8 mouse cellular contexts compared by ENCODE assay signal in the genomic region with DNA sequence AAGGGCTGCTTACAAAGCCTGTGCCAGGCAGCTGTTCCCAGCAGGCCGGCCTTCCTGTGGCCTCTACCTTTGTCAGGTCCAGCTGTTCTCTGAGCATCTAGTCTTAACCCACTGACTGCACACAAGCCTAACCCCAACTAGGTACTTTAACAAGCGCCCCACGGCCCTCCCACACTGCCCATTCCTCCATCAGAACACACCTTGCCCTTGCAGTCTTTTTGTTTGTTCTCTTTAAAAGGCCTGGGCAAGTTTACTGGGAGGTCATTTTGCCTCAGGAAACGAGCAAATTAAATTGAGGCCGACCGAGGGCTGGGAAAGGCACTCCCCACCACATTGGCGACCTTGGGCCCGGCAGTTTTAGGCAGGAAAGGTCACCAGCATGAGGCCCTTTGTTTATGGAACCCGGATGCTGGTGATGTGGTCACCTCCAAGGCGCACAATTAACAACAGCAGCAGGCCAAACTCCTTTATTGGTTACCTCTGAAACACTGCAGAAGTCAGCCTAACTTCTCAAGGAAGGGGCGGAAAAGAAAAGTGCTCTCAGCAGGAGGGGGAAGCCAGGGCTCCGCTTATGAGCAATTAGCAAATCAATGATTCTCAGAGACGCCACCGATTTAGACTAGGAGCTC. TPM values are rescaled to one million over a fixed set of nuclear protein-coding genes. Genes with fewer than 3 reads are reported as not detected.
DNase-seq lines count a peak whose midpoint lies in the region; ATAC-seq and TF ChIP-seq lines count a peak whose summit lies in the region.

No protein-coding gene starts in this region.

- no peak for TF ChIP-seq CTCF in midbrain, postnatal 0 days (IDR thresholded peaks at IDR 0.05)

- H3K9ac ChIP-seq in midbrain, postnatal 0 days (replicated peaks; ENCODE audit: low read length, poor library complexity, severe bottlenecking) = no peak overlapping the region
- peak overlapping the region; percentile 28; the same call in 1 of the 2 replicates for H3K9ac ChIP-seq in stomach, embryonic 16.5 days (ENCODE audit: low read length)

- peak overlapping the region; percentile 32 for H3K4me3 ChIP-seq in midbrain, embryonic 10.5 days
- no peak overlapping the region for H3K4me3 ChIP-seq in midbrain, postnatal 0 days (ENCODE audit: low read depth, low read length)
- no peak overlapping the region for H3K4me3 ChIP-seq in stomach, embryonic 16.5 days (replicated peaks; ENCODE audit: low read length)

- peak; percentile 48 to 77 for DNase-seq in adrenal gland, adult (ENCODE audit: inconsistent age in 2 of 2, low spot score in 1 of 2)
- DNase-seq in adrenal gland, adult 18-20 months (ENCODE audit: low spot score in 2 of 2) = no peak
- no peak for DNase-seq in midbrain, embryonic 10.5 days (ENCODE audit: low spot score)
- DNase-seq in midbrain, postnatal 0 days (ENCODE audit: low spot score) = no peak
- DNase-seq in kidney, postnatal 25 days = peak; percentile 61 to 87
- no peak for DNase-seq in layer of hippocampus, adult 9-10 months (ENCODE audit: low spot score)
- DNase-seq in frontal cortex, postnatal 10 days (ENCODE audit: low spot score in 2 of 2) = no peak

- no peak overlapping the region for H3K4me2 ChIP-seq in midbrain, postnatal 0 days (ENCODE audit: low read depth, low read length, poor library complexity, severe bottlenecking)
- H3K4me2 ChIP-seq in stomach, embryonic 16.5 days (ENCODE audit: low read depth, low read length) = no peak overlapping the region

- no peaks in the 10 kb centered on the region for H3K27me3 ChIP-seq in midbrain, embryonic 10.5 days (ENCODE audit: low read depth, poor library complexity, severe bottlenecking)
- no peaks in the 10 kb centered on the region for H3K27me3 ChIP-seq in midbrain, postnatal 0 days (ENCODE audit: insufficient read depth, low read length)
- H3K27me3 ChIP-seq in stomach, embryonic 16.5 days (ENCODE audit: control insufficient read depth, insufficient read depth, low read length) = no peaks in the 10 kb centered on the region

- ATAC-seq in midbrain, postnatal 0 days (ENCODE audit: low FRiP score) = no peak
- ATAC-seq in stomach, embryonic 16.5 days (ENCODE audit: insufficient read depth, low FRiP score) = no peak

- peak overlapping the region; percentile 78 for H3K27ac ChIP-seq in midbrain, embryonic 10.5 days (replicated peaks)
- no peak overlapping the region for H3K27ac ChIP-seq in midbrain, postnatal 0 days (ENCODE audit: low read depth, low read length)
- H3K27ac ChIP-seq in stomach, embryonic 16.5 days (ENCODE audit: low read length) = peak overlapping the region; percentile 79

- 9% methylated on average over 14 of the region's 14 CpGs for WGBS in midbrain, embryonic 10.5 days
- 25% methylated on average over 14 of the region's 14 CpGs for WGBS in midbrain, postnatal 0 days
- WGBS in stomach, embryonic 16.5 days = 33% methylated on average over 14 of the region's 14 CpGs

- H3K36me3 ChIP-seq in midbrain, embryonic 10.5 days = peaks cover 60% of the 10 kb centered on the region
- H3K36me3 ChIP-seq in midbrain, postnatal 0 days (ENCODE audit: insufficient read depth, low read length) = peaks cover 9% of the 10 kb centered on the region
- no peaks in the 10 kb centered on the region for H3K36me3 ChIP-seq in stomach, embryonic 16.5 days (ENCODE audit: control insufficient read depth, insufficient read depth, low read length)

- H3K9me3 ChIP-seq in midbrain, embryonic 10.5 days (replicated peaks) = no peaks in the 10 kb centered on the region
- no peaks in the 10 kb centered on the region for H3K9me3 ChIP-seq in midbrain, postnatal 0 days (ENCODE audit: low read length)
- H3K9me3 ChIP-seq in stomach, embryonic 16.5 days (replicated peaks; ENCODE audit: control insufficient read depth, low read length) = no peaks in the 10 kb centered on the region

- peaks cover 97% of the 10 kb centered on the region for H3K4me1 ChIP-seq in midbrain, embryonic 10.5 days
- peaks cover 5% of the 10 kb centered on the region; the same call in 1 of the 2 replicates for H3K4me1 ChIP-seq in midbrain, postnatal 0 days (ENCODE audit: insufficient read depth, low read length)
- peaks cover 63% of the 10 kb centered on the region for H3K4me1 ChIP-seq in stomach, embryonic 16.5 days (ENCODE audit: control insufficient read depth, insufficient read depth, low read length)

RNA-seq across cellular contexts. Expression of a gene that starts 28.4 kb away (rescaled TPM):
- 100 to 1,000 TPM; 196 to 204 TPM for total RNA-seq in adrenal gland, adult 18-20 months (2021)
- polyA plus RNA-seq in midbrain, embryonic 10.5 days (2016; fragmentation: Nextera tagmentation; extraction: Ambion mirVana) = 25.3 and 30.5 TPM in 2 replicates
- total RNA-seq in midbrain, postnatal 0 days (2014; rRNA removed) = 133 and 142 TPM in 2 replicates
- polyA plus RNA-seq in midbrain, postnatal 0 days (2015; fragmentation: Nextera tagmentation; extraction: Ambion mirVana) = 21.6 and 26.9 TPM in 2 replicates
- polyA plus RNA-seq in stomach, embryonic 16.5 days (2015; fragmentation: Nextera tagmentation; extraction: Ambion mirVana) = 11.5 and 11.7 TPM in 2 replicates

Comparison
In these comparisons a context has a peak if more than half of its experiments do, and no peak if none do; other contexts are left out.
1. DNase-seq: peak in adrenal gland, adult (2 of 2) and kidney, postnatal 25 days (2 of 2); none in adrenal gland, adult 18-20 months (0 of 2), midbrain, embryonic 10.5 days (single experiment), midbrain, postnatal 0 days (single experiment), layer of hippocampus, adult 9-10 months (single experiment) and frontal cortex, postnatal 10 days (0 of 2).